Mouse (Mus musculus) CH12.LX (cell line): Measurements from ENCODE around the gene Zfp583. TPM values are rescaled to one million over a fixed set of nuclear protein-coding genes. Genes with fewer than 3 reads are reported as not detected.

Experiments
- DNase-seq: peaks from one replicate; pipeline ENCODE4 v3.0.0-alpha.2; 2013; ENCODE audit errors: extremely low read depth
- H3K27ac ChIP-seq: 2 replicates; pipeline ENCODE4 v1.5.1; 2012; ENCODE audit warnings: low read depth, mild to moderate bottlenecking, control low read depth, moderate library complexity; ENCODE audit not compliant: insufficient read depth
- H3K27me3 ChIP-seq: replicated peaks from 2 replicates; pipeline ENCODE3; 2012; ENCODE audit warnings: inconsistent platforms
- H3K36me3 ChIP-seq, 2 experiments: replicated peaks in 1 of 2; 2 replicates each; pipeline versions ENCODE3 to v1.6.1; 2012; ENCODE audit warnings: inconsistent platforms in 1 of 2, low read length in 1 of 2, mild to moderate bottlenecking in 1 of 2, mixed read lengths in 1 of 2, moderate library complexity in 1 of 2; ENCODE audit not compliant: control insufficient read depth in 1 of 2, insufficient read depth in 1 of 2
- H3K4me1 ChIP-seq, 2 experiments: 2 replicates each; pipeline ENCODE4 v1.6.1; 2012; ENCODE audit warnings: inconsistent platforms in 1 of 2, moderate library complexity in 1 of 2; ENCODE audit not compliant: insufficient read depth in 2 of 2, control insufficient read depth in 1 of 2
- H3K4me2 ChIP-seq: 2 replicates; pipeline ENCODE4 v1.6.1; 2012; ENCODE audit warnings: low read depth, mild to moderate bottlenecking, control low read depth; ENCODE audit not compliant: poor library complexity, insufficient read depth, severe bottlenecking
- H3K4me3 ChIP-seq, 3 experiments: fragments of 150-350 bp in 1 of 3; sonication (generic) in 1 of 3; replicated peaks in 1 of 3; 2 replicates each; pipeline versions ENCODE3 to v1.5.1; 2011 to 2012; ENCODE audit warnings: low read depth in 2 of 3, low read length in 2 of 3, mild to moderate bottlenecking in 2 of 3, moderate library complexity in 2 of 3, control low read depth in 1 of 3, improper control_type of control experiment in 1 of 3, inconsistent platforms in 1 of 3, mixed read lengths in 1 of 3; ENCODE audit not compliant: poor library complexity in 1 of 3
- H3K79me2 ChIP-seq: replicated peaks from 2 replicates; pipeline ENCODE4 v1.6.1; 2012; ENCODE audit warnings: mild to moderate bottlenecking, moderate library complexity; ENCODE audit not compliant: control insufficient read depth, poor library complexity, insufficient read depth, severe bottlenecking; ENCODE audit errors: extremely low read depth
- H3K9ac ChIP-seq: 2 replicates; pipeline ENCODE4 v1.6.1; 2012; ENCODE audit warnings: low read depth, mild to moderate bottlenecking, control low read depth, moderate library complexity; ENCODE audit not compliant: insufficient read depth
- H3K9me3 ChIP-seq: replicated peaks from 2 replicates; pipeline ENCODE3; 2012; ENCODE audit warnings: low read length, inconsistent platforms, mixed read lengths
- BHLHE40 ChIP-seq: IDR thresholded peaks from 2 replicates; pipeline ENCODE4 v1.6.1; 2011; ENCODE audit warnings: mild to moderate bottlenecking, low read depth, low read length, improper control_type of control experiment
- CTCF ChIP-seq, 2 experiments: IDR thresholded peaks in 1 of 2; conservative IDR thresholded peaks in 1 of 2; 2 replicates each; pipeline ENCODE4 v1.5.1; 2011 to 2012; ENCODE audit warnings: low read depth in 2 of 2, low read length in 2 of 2, improper control_type of control experiment in 1 of 2, inconsistent platforms in 1 of 2, mild to moderate bottlenecking in 1 of 2, moderate library complexity in 1 of 2
- ELF1 ChIP-seq: IDR thresholded peaks from 2 replicates; pipeline ENCODE4 v1.6.1; 2014; ENCODE audit warnings: low read depth, mild to moderate bottlenecking, inconsistent platforms, low read length, improper control_type of control experiment
- HCFC1 ChIP-seq: IDR thresholded peaks from 2 replicates; pipeline ENCODE4 v1.6.1; 2012; ENCODE audit warnings: low read depth, mild to moderate bottlenecking, inconsistent platforms, low read length, improper control_type of control experiment
- IRF4 ChIP-seq: IDR thresholded peaks from 2 replicates; pipeline ENCODE4 v1.6.1; 2014; ENCODE audit warnings: low read depth, mild to moderate bottlenecking, inconsistent platforms, low read length, improper control_type of control experiment
- KAT2A ChIP-seq: IDR thresholded peaks from 2 replicates; pipeline ENCODE4 v1.6.1; 2012; ENCODE audit warnings: low read length, improper control_type of control experiment, inconsistent platforms; ENCODE audit not compliant: insufficient replicate concordance
- MAX ChIP-seq: IDR thresholded peaks from 2 replicates; pipeline ENCODE4 v1.6.1; 2011; ENCODE audit warnings: low read length, improper control_type of control experiment
- MAZ ChIP-seq: IDR thresholded peaks from 2 replicates; pipeline ENCODE4 v1.6.1; 2012; ENCODE audit warnings: low read depth, mild to moderate bottlenecking, inconsistent platforms, low read length, improper control_type of control experiment, moderate library complexity
- MEF2A ChIP-seq: IDR thresholded peaks from 2 replicates; pipeline ENCODE4 v1.6.1; 2014; ENCODE audit warnings: low read depth, mild to moderate bottlenecking, inconsistent platforms, low read length, improper control_type of control experiment, borderline replicate concordance
- NELFE ChIP-seq: IDR thresholded peaks from 2 replicates; pipeline ENCODE4 v1.6.1; 2011; ENCODE audit warnings: low read depth, low read length, improper control_type of control experiment
- NRF1 ChIP-seq: IDR thresholded peaks from 2 replicates; pipeline ENCODE4 v1.6.1; 2014; ENCODE audit warnings: low read depth, mild to moderate bottlenecking, inconsistent platforms, low read length, improper control_type of control experiment, moderate library complexity
- POLR2A ChIP-seq: IDR thresholded peaks from 2 replicates; pipeline ENCODE4 v1.6.1; 2011; ENCODE audit warnings: low read depth, mild to moderate bottlenecking, improper control_type of control experiment, low read length
- POLR2AphosphoS2 ChIP-seq: IDR thresholded peaks from 2 replicates; pipeline ENCODE4 v1.6.1; 2011; ENCODE audit warnings: low read depth, low read length, improper control_type of control experiment
- RAD21 ChIP-seq: IDR thresholded peaks from 2 replicates; pipeline ENCODE4 v1.6.1; 2011; ENCODE audit warnings: low read depth, mild to moderate bottlenecking, low read length, improper control_type of control experiment, moderate library complexity
- SIN3A ChIP-seq: IDR thresholded peaks from 2 replicates; pipeline ENCODE4 v1.6.1; 2012; ENCODE audit warnings: low read length, improper control_type of control experiment, inconsistent platforms
- SMC3 ChIP-seq: IDR thresholded peaks from 2 replicates; pipeline ENCODE4 v1.6.1; 2011; ENCODE audit warnings: low read depth, low read length, improper control_type of control experiment
- TCF12 ChIP-seq: IDR thresholded peaks from 2 replicates; pipeline ENCODE4 v1.6.1; 2014; ENCODE audit warnings: low read depth, mild to moderate bottlenecking, inconsistent platforms, low read length, improper control_type of control experiment
- USF2 ChIP-seq: conservative IDR thresholded peaks from 2 replicates; pipeline ENCODE4 v1.6.1; 2011; ENCODE audit warnings: low read depth, low read length, improper control_type of control experiment
- ZC3H11A ChIP-seq: IDR thresholded peaks from 2 replicates; pipeline ENCODE4 v1.6.1; 2012; ENCODE audit warnings: low read depth, mild to moderate bottlenecking, inconsistent platforms, low read length, improper control_type of control experiment
- ZMIZ1 ChIP-seq: IDR thresholded peaks from 2 replicates; pipeline ENCODE4 v1.6.1; 2012; ENCODE audit warnings: low read depth, mild to moderate bottlenecking, inconsistent platforms, low read length, improper control_type of control experiment
- ZNF384 ChIP-seq: IDR thresholded peaks from 2 replicates; pipeline ENCODE4 v1.6.1; 2012; ENCODE audit warnings: low read depth, low read length, improper control_type of control experiment, inconsistent platforms
- dilution Hi-C: fragments of 300-500 bp; cut with MboI; formaldehyde crosslinking; loops from 2 replicates; pipeline ENCODE4 v1.14.3; 2020; ENCODE audit warnings: low sequenced_read_pairs; ENCODE audit not compliant: extremely low pct_unique_long_range_greater_than_20kb, extremely low pct_ligation_motif_present
- in situ Hi-C: fragments of 300-500 bp; cut with MboI; formaldehyde crosslinking; loops from 3 replicates; pipeline ENCODE4 v1.14.3; 2019; ENCODE audit warnings: low sequenced_read_pairs, low pct_ligation_motif_present, low pct_unique_long_range_greater_than_20kb, mixed read lengths
- polyA plus RNA-seq: library from polyadenylated mRNA; unstranded; fragments of >175 nt; gene quantifications from 2 replicates; pipeline ENCODE4 v1.2.1, GENCODE M21; 2012; ENCODE audit warnings: low read depth; ENCODE audit not compliant: insufficient read length
- total RNA-seq, 2 experiments: library from RNA; depleted of rRNA; stranded (reverse); fragments of 300-350 nt in 1 of 2; fragments of >200 nt in 1 of 2; gene quantifications; 2 replicates each; pipeline ENCODE4 v1.2.3; 2012 to 2014

Gene Zfp583
- total and polyA plus RNA-seq, 3 experiments = not detected

DNA sequence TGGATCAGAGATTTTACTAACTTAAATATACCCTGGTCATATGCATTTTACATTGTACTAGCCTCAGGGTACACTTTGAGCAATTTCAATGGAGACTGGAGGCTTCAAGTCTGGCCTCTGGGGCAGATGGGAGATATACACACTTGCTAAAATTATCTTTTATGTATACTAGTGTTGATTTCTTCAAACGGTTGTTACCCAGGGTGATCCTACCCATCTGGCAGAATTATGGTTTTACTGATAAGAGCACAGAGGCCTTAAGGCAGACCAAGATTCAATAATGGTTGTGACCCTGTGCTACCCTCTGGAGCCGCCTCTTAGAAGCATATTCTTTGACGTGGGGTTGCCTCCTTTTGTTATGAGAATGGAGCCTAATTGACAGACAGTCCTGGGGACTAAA, 53.2 kb downstream of the Zfp583 start:
- in situ Hi-C loops (loop anchor here (25.0 kb wide), 1 partner anchor 109 kb away; the partner anchor contains the start of genes Smim17 and Zfp28), dilution Hi-C loops (no loop called here)
- H3K9me3 ChIP-seq = no peaks in the 10 kb centered on the region

GRCm38 (mm10) chr7:6265695-6266094, 65.4 kb downstream of the Zfp583 start:
- dilution Hi-C loops = no loop called here
- Histone ChIP-seq H3K36me3 (no peaks in the 10 kb centered on the region), H3K4me1 (no peaks in the 10 kb centered on the region)

More for the DNA sequence above, 53.2 kb downstream of the Zfp583 start:
- Histone ChIP-seq H3K4me3 (no peak overlapping the region), H3K36me3 (peaks cover 0 to 5% of the 10 kb centered on the region in 2 experiments), H3K4me1 (no peaks in the 10 kb centered on the region), H3K27me3 (peaks cover 3% of the 10 kb centered on the region), H3K9ac (no peak overlapping the region), H3K27ac (no peak overlapping the region), H3K79me2 (no peaks in the 10 kb centered on the region; the same call in 1 of the 2 replicates), H3K4me2 (no peak overlapping the region)
- TF ChIP-seq NELFE = no peak
- no peak for TF ChIP-seq MAX
- no peak for TF ChIP-seq POLR2A
- no peak for TF ChIP-seq MEF2A
- TF ChIP-seq BHLHE40 = no peak
- TF ChIP-seq NRF1 = no peak
- no peak for TF ChIP-seq USF2
- no peak for TF ChIP-seq IRF4
- TF ChIP-seq MAZ = no peak
- no peak for DNase-seq

More at GRCm38 (mm10) chr7:6265695-6266094, 65.4 kb downstream of the Zfp583 start:
- Histone ChIP-seq H3K27ac (no peak overlapping the region), H3K79me2 (no peaks in the 10 kb centered on the region)
- TF ChIP-seq KAT2A (no peak), POLR2AphosphoS2 (no peak), ELF1 (peak; percentile 70), ZMIZ1 (no peak), NRF1 (no peak), TCF12 (no peak), SMC3 (peak; percentile 22; the same call in 1 of the 2 replicates), HCFC1 (peak; percentile 21; the same call in 1 of the 2 replicates), SIN3A (no peak), RAD21 (no peak; the same call in 1 of the 2 replicates), CTCF (conservative IDR thresholded peaks at IDR 0.05 in 1 of 2, IDR thresholded peaks at IDR 0.05 in 1 of 2; ENCODE audit: low read depth in 2 of 2, low read length in 2 of 2) (peak; percentile 52 to 59), ZC3H11A (no peak), ZNF384 (no peak)
- TF ChIP-seq, all 38 proteins: peak for 4
- peak; percentile 46 for DNase-seq
- Histone ChIP-seq H3K9ac (no peak overlapping the region), H3K4me3 (no peak overlapping the region), H3K4me2 (no peak overlapping the region), H3K9me3 (no peaks in the 10 kb centered on the region), H3K27me3 (peaks cover 18% of the 10 kb centered on the region)
- in situ Hi-C loops = no loop called here

Other genes with a start within 250 kb of the Zfp583 start
- 24.8 and 28.3 TPM in 2 replicates for gene Zfp787, start 175.3 kb downstream of the Zfp583 start, total RNA-seq (2012; rRNA removed)
- gene Zfp787, start 175.3 kb downstream of the Zfp583 start, total RNA-seq (2014; rRNA removed) = 17.5 and 22.1 TPM in 2 replicates
- gene Zfp787, start 175.3 kb downstream of the Zfp583 start, polyA plus RNA-seq = 19.0 and 19.3 TPM in 2 replicates
- 18.1 and 18.2 TPM in 2 replicates for gene Zfp444, start 159.1 kb downstream of the Zfp583 start, total RNA-seq (2012; rRNA removed)
- 13.4 and 16.0 TPM in 2 replicates for gene Zfp444, start 159.1 kb downstream of the Zfp583 start, total RNA-seq (2014; rRNA removed)
- gene Zfp444, start 159.1 kb downstream of the Zfp583 start, polyA plus RNA-seq = 22.0 and 23.3 TPM in 2 replicates
- gene Galp, start 134.2 kb downstream of the Zfp583 start, total RNA-seq (2012; rRNA removed) = not detected in 2 replicates
- not detected in 2 replicates for gene Galp, start 134.2 kb downstream of the Zfp583 start, total RNA-seq (2014; rRNA removed)
- not detected in 2 replicates for gene Galp, start 134.2 kb downstream of the Zfp583 start, polyA plus RNA-seq
- gene Zscan5b, start 109.0 kb downstream of the Zfp583 start, total RNA-seq (2012; rRNA removed) = not detected in 2 replicates
- not detected in 2 replicates for gene Zscan5b, start 109.0 kb downstream of the Zfp583 start, total RNA-seq (2014; rRNA removed)
- not detected in 2 replicates for gene Zscan5b, start 109.0 kb downstream of the Zfp583 start, polyA plus RNA-seq
- not detected in 2 replicates for gene Epp13, start 78.6 kb downstream of the Zfp583 start, total RNA-seq (2012; rRNA removed)
- not detected in 2 replicates for gene Epp13, start 78.6 kb downstream of the Zfp583 start, total RNA-seq (2014; rRNA removed)
- gene Epp13, start 78.6 kb downstream of the Zfp583 start, polyA plus RNA-seq = not detected in 2 replicates
- gene Zfp667, start 44.7 kb downstream of the Zfp583 start, total RNA-seq (2012; rRNA removed) = 0.50 and 0.51 TPM in 2 replicates
- gene Zfp667, start 44.7 kb downstream of the Zfp583 start, total RNA-seq (2014; rRNA removed) = 0.46 and 0.58 TPM in 2 replicates
- gene Zfp667, start 44.7 kb downstream of the Zfp583 start, polyA plus RNA-seq = 0.56 and 0.87 TPM in 2 replicates
- not detected in 2 replicates for gene Gm3854, start 12.5 kb upstream of the Zfp583 start, total RNA-seq (2012; rRNA removed)
- not detected in 2 replicates for gene Gm3854, start 12.5 kb upstream of the Zfp583 start, total RNA-seq (2014; rRNA removed)
- not detected in 2 replicates for gene Gm3854, start 12.5 kb upstream of the Zfp583 start, polyA plus RNA-seq
- not detected in 2 replicates for gene Zfp78, start 32.0 kb upstream of the Zfp583 start, total RNA-seq (2012; rRNA removed)
- gene Zfp78, start 32.0 kb upstream of the Zfp583 start, total RNA-seq (2014; rRNA removed) = not detected in 2 replicates
- gene Zfp78, start 32.0 kb upstream of the Zfp583 start, polyA plus RNA-seq = not detected in 2 replicates
- gene Zfp28, start 52.0 kb upstream of the Zfp583 start, total RNA-seq (2012; rRNA removed) = 0.88 and 1.1 TPM in 2 replicates
- 0.82 and 2.5 TPM in 2 replicates for gene Zfp28, start 52.0 kb upstream of the Zfp583 start, total RNA-seq (2014; rRNA removed)
- 1.2 TPM in 2 replicates for gene Zfp28, start 52.0 kb upstream of the Zfp583 start, polyA plus RNA-seq
- not detected in 2 replicates for gene Smim17, start 67.4 kb upstream of the Zfp583 start, total RNA-seq (2012; rRNA removed)
- gene Smim17, start 67.4 kb upstream of the Zfp583 start, total RNA-seq (2014; rRNA removed) = not detected in 2 replicates
- not detected in 2 replicates for gene Smim17, start 67.4 kb upstream of the Zfp583 start, polyA plus RNA-seq
- gene Gm20715, start 79.0 kb upstream of the Zfp583 start, total RNA-seq (2012; rRNA removed) = not detected in 2 replicates
- gene Gm20715, start 79.0 kb upstream of the Zfp583 start, total RNA-seq (2014; rRNA removed) = not detected in 2 replicates
- gene Gm20715, start 79.0 kb upstream of the Zfp583 start, polyA plus RNA-seq = not detected in 2 replicates
- gene Olfr1344, start 107.4 kb upstream of the Zfp583 start, total RNA-seq (2012; rRNA removed) = not detected in 2 replicates
- gene Olfr1344, start 107.4 kb upstream of the Zfp583 start, total RNA-seq (2014; rRNA removed) = not detected in 2 replicates
- gene Olfr1344, start 107.4 kb upstream of the Zfp583 start, polyA plus RNA-seq = not detected in 2 replicates
- not detected in 2 replicates for gene Olfr1336, start 124.9 kb upstream of the Zfp583 start, total RNA-seq (2012; rRNA removed)
- not detected in 2 replicates for gene Olfr1336, start 124.9 kb upstream of the Zfp583 start, total RNA-seq (2014; rRNA removed)
- not detected in 2 replicates for gene Olfr1336, start 124.9 kb upstream of the Zfp583 start, polyA plus RNA-seq
- gene Olfr1346, start 135.8 kb upstream of the Zfp583 start, total RNA-seq (2012; rRNA removed) = not detected in 2 replicates
- gene Olfr1346, start 135.8 kb upstream of the Zfp583 start, total RNA-seq (2014; rRNA removed) = not detected in 2 replicates
- gene Olfr1346, start 135.8 kb upstream of the Zfp583 start, polyA plus RNA-seq = not detected in 2 replicates
- gene Olfr5, start 155.7 kb upstream of the Zfp583 start, total RNA-seq (2012; rRNA removed) = not detected in 2 replicates
- not detected in 2 replicates for gene Olfr5, start 155.7 kb upstream of the Zfp583 start, total RNA-seq (2014; rRNA removed)
- not detected in 2 replicates for gene Olfr5, start 155.7 kb upstream of the Zfp583 start, polyA plus RNA-seq
- not detected in 2 replicates for gene Olfr1347, start 168.5 kb upstream of the Zfp583 start, total RNA-seq (2012; rRNA removed)
- gene Olfr1347, start 168.5 kb upstream of the Zfp583 start, total RNA-seq (2014; rRNA removed) = not detected in 2 replicates
- gene Olfr1347, start 168.5 kb upstream of the Zfp583 start, polyA plus RNA-seq = not detected in 2 replicates
- gene Olfr1348, start 177.5 kb upstream of the Zfp583 start, total RNA-seq (2012; rRNA removed) = not detected in 2 replicates
- gene Olfr1348, start 177.5 kb upstream of the Zfp583 start, total RNA-seq (2014; rRNA removed) = not detected in 2 replicates
- gene Olfr1348, start 177.5 kb upstream of the Zfp583 start, polyA plus RNA-seq = not detected in 2 replicates
- not detected in 2 replicates for gene Olfr1349, start 191.7 kb upstream of the Zfp583 start, total RNA-seq (2012; rRNA removed)
- gene Olfr1349, start 191.7 kb upstream of the Zfp583 start, total RNA-seq (2014; rRNA removed) = not detected in 2 replicates
- not detected in 2 replicates for gene Olfr1349, start 191.7 kb upstream of the Zfp583 start, polyA plus RNA-seq
- not detected in 2 replicates for gene Olfr1350, start 233.6 kb upstream of the Zfp583 start, total RNA-seq (2012; rRNA removed)
- not detected in 2 replicates for gene Olfr1350, start 233.6 kb upstream of the Zfp583 start, total RNA-seq (2014; rRNA removed)
- not detected in 2 replicates for gene Olfr1350, start 233.6 kb upstream of the Zfp583 start, polyA plus RNA-seq